Mouse (Mus musculus) MEL (cell line): ENCODE results near the gene Tcea2. TPM values are rescaled to one million over a fixed set of nuclear protein-coding genes. Genes with fewer than 3 reads are reported as not detected.

Source experiments
- DNase-seq: peaks from one replicate; pipeline ENCODE4 v3.0.0; 2011; ENCODE audit warnings: low read depth, low spot score
- H3K27ac ChIP-seq: 2 replicates; pipeline ENCODE4 v1.5.1; 2012; ENCODE audit warnings: low read depth, mild to moderate bottlenecking, control low read depth, low read length, moderate library complexity; ENCODE audit not compliant: control insufficient read depth
- H3K27me3 ChIP-seq, 2 experiments: fragments of 150-350 bp in 1 of 2; sonication (generic) in 1 of 2; 2 replicates each; pipeline ENCODE4 v1.6.1; 2012; ENCODE audit warnings: low read length in 2 of 2, mild to moderate bottlenecking in 2 of 2, improper control_type of control experiment in 1 of 2, moderate library complexity in 1 of 2; ENCODE audit not compliant: insufficient read depth in 2 of 2, control insufficient read depth in 1 of 2
- H3K36me3 ChIP-seq, 2 experiments: 2 replicates each; pipeline ENCODE4 v1.6.1; 2012 to 2014; ENCODE audit warnings: low read length in 2 of 2, improper control_type of control experiment in 1 of 2, inconsistent platforms in 1 of 2, mild to moderate bottlenecking in 1 of 2; ENCODE audit not compliant: insufficient read depth in 2 of 2, control insufficient read depth in 1 of 2
- H3K4me1 ChIP-seq, 2 experiments: fragments of 150-350 bp in 1 of 2; sonication (generic) in 1 of 2; 2 replicates each; pipeline ENCODE4 v1.6.1; 2012; ENCODE audit warnings: low read length in 2 of 2, improper control_type of control experiment in 1 of 2, mild to moderate bottlenecking in 1 of 2; ENCODE audit not compliant: insufficient read depth in 2 of 2, control insufficient read depth in 1 of 2
- H3K4me3 ChIP-seq, 2 experiments: fragments of 150-350 bp in 1 of 2; sonication (generic) in 1 of 2; 2 replicates each; pipeline ENCODE4 v1.5.1; 2012; ENCODE audit warnings: low read depth in 2 of 2, low read length in 2 of 2, mild to moderate bottlenecking in 2 of 2, moderate library complexity in 2 of 2, control low read depth in 1 of 2, improper control_type of control experiment in 1 of 2; ENCODE audit not compliant: control insufficient read depth in 1 of 2, insufficient read depth in 1 of 2
- H3K79me2 ChIP-seq: 2 replicates; pipeline ENCODE4 v1.6.1; 2012; ENCODE audit warnings: mild to moderate bottlenecking, low read length, moderate library complexity; ENCODE audit not compliant: control insufficient read depth, poor library complexity, insufficient read depth
- H3K9ac ChIP-seq: 2 replicates; pipeline ENCODE4 v1.6.1; 2012; ENCODE audit warnings: low read depth, mild to moderate bottlenecking, control low read depth, low read length, moderate library complexity; ENCODE audit not compliant: control insufficient read depth, poor library complexity, severe bottlenecking
- H3K9me3 ChIP-seq: fragments of 150-350 bp; sonication (generic); replicated peaks from 2 replicates; pipeline ENCODE4 v1.6.1; 2012; ENCODE audit warnings: mild to moderate bottlenecking, low read length, improper control_type of control experiment, moderate library complexity; ENCODE audit not compliant: insufficient read depth
- CHD1 ChIP-seq: IDR thresholded peaks from 2 replicates; pipeline ENCODE4 v1.6.1; 2012; ENCODE audit warnings: low read depth, mild to moderate bottlenecking, inconsistent platforms, low read length, improper control_type of control experiment
- CHD2 ChIP-seq: IDR thresholded peaks from 2 replicates; pipeline ENCODE4 v1.6.1; 2011; ENCODE audit warnings: low read length, improper control_type of control experiment
- E2F4 ChIP-seq: IDR thresholded peaks from 2 replicates; pipeline ENCODE4 v1.6.1; 2011; ENCODE audit warnings: low read depth, low read length, improper control_type of control experiment, borderline replicate concordance
- ELF1 ChIP-seq: IDR thresholded peaks from 2 replicates; pipeline ENCODE4 v1.6.1; 2014; ENCODE audit warnings: low read depth, mild to moderate bottlenecking, inconsistent platforms, low read length, improper control_type of control experiment, moderate library complexity
- EP300 ChIP-seq, 2 experiments: IDR thresholded peaks; 2 replicates each; pipeline ENCODE4 v1.6.1; 2011; ENCODE audit warnings: improper control_type of control experiment in 2 of 2, low read length in 2 of 2, low read depth in 1 of 2, mild to moderate bottlenecking in 1 of 2
- ETS1 ChIP-seq: IDR thresholded peaks from 2 replicates; pipeline ENCODE4 v1.6.1; 2012; ENCODE audit warnings: low read depth, mild to moderate bottlenecking, inconsistent platforms, low read length, improper control_type of control experiment, moderate library complexity
- GABPA ChIP-seq: IDR thresholded peaks from 2 replicates; pipeline ENCODE4 v1.6.1; 2012; ENCODE audit warnings: low read depth, mild to moderate bottlenecking, inconsistent platforms, low read length, improper control_type of control experiment, moderate library complexity
- HCFC1 ChIP-seq: IDR thresholded peaks from 2 replicates; pipeline ENCODE4 v1.6.1; 2012; ENCODE audit warnings: low read depth, mild to moderate bottlenecking, inconsistent platforms, low read length, improper control_type of control experiment, moderate library complexity
- JUND ChIP-seq: IDR thresholded peaks from 2 replicates; pipeline ENCODE4 v1.6.1; 2011; ENCODE audit warnings: low read depth, mild to moderate bottlenecking, improper control_type of control experiment, low read length
- KAT2A ChIP-seq: conservative IDR thresholded peaks from 2 replicates; pipeline ENCODE4 v1.6.1; 2012; ENCODE audit warnings: low read depth, low read length, improper control_type of control experiment, inconsistent platforms
- MAFK ChIP-seq: IDR thresholded peaks from 2 replicates; pipeline ENCODE4 v1.6.1; 2011; ENCODE audit warnings: low read depth, mild to moderate bottlenecking, low read length, improper control_type of control experiment, borderline replicate concordance
- MAX ChIP-seq: IDR thresholded peaks from 2 replicates; pipeline ENCODE4 v1.6.1; 2011; ENCODE audit warnings: low read length, improper control_type of control experiment
- MAZ ChIP-seq: IDR thresholded peaks from 2 replicates; pipeline ENCODE4 v1.6.1; 2012; ENCODE audit warnings: low read depth, mild to moderate bottlenecking, inconsistent platforms, low read length, improper control_type of control experiment
- MYB ChIP-seq: IDR thresholded peaks from 2 replicates; pipeline ENCODE4 v1.6.1; 2011; ENCODE audit warnings: mild to moderate bottlenecking, low read depth, low read length, improper control_type of control experiment
- MYC ChIP-seq: IDR thresholded peaks from 2 replicates; pipeline ENCODE4 v1.6.1; 2011; ENCODE audit warnings: low read depth, mild to moderate bottlenecking, low read length, improper control_type of control experiment, moderate library complexity
- NELFE ChIP-seq: IDR thresholded peaks from 2 replicates; pipeline ENCODE4 v1.6.1; 2011; ENCODE audit warnings: low read depth, low read length, improper control_type of control experiment
- NRF1 ChIP-seq: IDR thresholded peaks from 2 replicates; pipeline ENCODE4 v1.6.1; 2014; ENCODE audit warnings: low read depth, mild to moderate bottlenecking, inconsistent platforms, low read length, improper control_type of control experiment, moderate library complexity; ENCODE audit not compliant: poor library complexity, insufficient read depth, severe bottlenecking
- POLR2A ChIP-seq, 2 experiments: IDR thresholded peaks; 2 replicates each; pipeline ENCODE4 v1.6.1; 2011 to 2012; ENCODE audit warnings: low read length in 2 of 2, mild to moderate bottlenecking in 2 of 2, control low read depth in 1 of 2, improper control_type of control experiment in 1 of 2, low read depth in 1 of 2, moderate library complexity in 1 of 2; ENCODE audit not compliant: control insufficient read depth in 1 of 2, insufficient read depth in 1 of 2, poor library complexity in 1 of 2
- POLR2AphosphoS2 ChIP-seq: IDR thresholded peaks from 2 replicates; pipeline ENCODE4 v1.6.1; 2011; ENCODE audit warnings: low read length, improper control_type of control experiment
- RAD21 ChIP-seq: IDR thresholded peaks from 2 replicates; pipeline ENCODE4 v1.6.1; 2011; ENCODE audit warnings: mild to moderate bottlenecking, low read depth, low read length, improper control_type of control experiment
- RCOR1 ChIP-seq: IDR thresholded peaks from 2 replicates; pipeline ENCODE4 v1.6.1; 2012; ENCODE audit warnings: low read depth, mild to moderate bottlenecking, inconsistent platforms, low read length, improper control_type of control experiment
- TAL1 ChIP-seq: IDR thresholded peaks from 2 replicates; pipeline ENCODE4 v1.6.1; 2012; ENCODE audit warnings: mild to moderate bottlenecking, inconsistent platforms, low read length, moderate library complexity, mixed read lengths
- TBP ChIP-seq: IDR thresholded peaks from 2 replicates; pipeline ENCODE4 v1.8.0; 2011; ENCODE audit warnings: low read depth, low read length, improper control_type of control experiment
- TCF12 ChIP-seq: IDR thresholded peaks from 2 replicates; pipeline ENCODE4 v1.6.1; 2014; ENCODE audit warnings: low read depth, mild to moderate bottlenecking, inconsistent platforms, low read length, improper control_type of control experiment, moderate library complexity
- UBTF ChIP-seq: IDR thresholded peaks from 2 replicates; pipeline ENCODE4 v1.6.1; 2012; ENCODE audit warnings: low read depth, mild to moderate bottlenecking, inconsistent platforms, low read length, improper control_type of control experiment, moderate library complexity, borderline replicate concordance; ENCODE audit not compliant: insufficient read depth
- USF1 ChIP-seq: IDR thresholded peaks from 2 replicates; pipeline ENCODE4 v1.6.1; 2014; ENCODE audit warnings: low read depth, mild to moderate bottlenecking, inconsistent platforms, low read length, improper control_type of control experiment, moderate library complexity
- ZC3H11A ChIP-seq: IDR thresholded peaks from 2 replicates; pipeline ENCODE4 v1.6.1; 2012; ENCODE audit warnings: low read depth, mild to moderate bottlenecking, inconsistent platforms, low read length, improper control_type of control experiment
- ZMIZ1 ChIP-seq: IDR thresholded peaks from 2 replicates; pipeline ENCODE4 v1.6.1; 2012; ENCODE audit warnings: low read depth, mild to moderate bottlenecking, inconsistent platforms, low read length, improper control_type of control experiment, moderate library complexity
- ZNF384 ChIP-seq: IDR thresholded peaks from 2 replicates; pipeline ENCODE4 v1.6.1; 2012; ENCODE audit warnings: low read depth, mild to moderate bottlenecking, inconsistent platforms, low read length, improper control_type of control experiment
- polyA plus RNA-seq, 2 experiments: library from polyadenylated mRNA; stranded (reverse) in 1 of 2; unstranded in 1 of 2; fragments of >175 nt in 1 of 2; fragments of >200 nt in 1 of 2; gene quantifications; 2 replicates each; pipeline versions ENCODE4 v1.2.1 to v1.2.4; 2012; ENCODE audit warnings: low replicate concordance in 2 of 2, low read depth in 1 of 2; ENCODE audit not compliant: insufficient read length in 2 of 2, insufficient read depth in 1 of 2, missing spikeins in 1 of 2
- total RNA-seq: library from RNA; depleted of rRNA; stranded (reverse); fragments of 300-350 nt; gene quantifications from 2 replicates; pipeline ENCODE4 v1.2.3, GENCODE M21; 2012

Tcea2 gene
- total and polyA plus RNA-seq, 3 experiments = 6.7 to 17.0 TPM; not detected in 1

DNA sequence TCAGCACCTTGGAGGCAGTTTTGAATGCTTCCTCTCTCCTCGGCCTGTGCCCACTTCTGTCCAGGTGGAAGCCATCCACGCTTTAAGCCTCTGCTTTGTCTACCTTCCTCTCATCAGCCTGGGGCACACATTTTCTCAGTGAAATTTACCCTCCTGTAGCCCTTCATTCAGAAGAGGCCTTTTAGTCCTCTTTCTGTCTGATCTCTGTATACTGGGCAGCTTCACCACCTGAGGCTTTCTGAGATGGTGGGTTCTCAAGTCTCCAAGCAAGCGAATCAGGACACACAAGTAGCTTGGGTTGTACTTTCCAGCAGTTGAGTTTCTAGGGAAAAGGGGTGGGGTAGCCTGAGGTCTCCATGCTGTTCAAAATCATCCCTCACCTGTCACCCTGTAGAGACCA lies 12.2 kb downstream of the Tcea2 start:
- peak overlapping the region; percentile 82 to 90; a peak in 3 of 4 replicates for H3K4me3 ChIP-seq
- H3K36me3 ChIP-seq = peaks cover 0 to 26% of the 10 kb centered on the region in 2 experiments; a peak in 2 of 4 replicates
- no peaks in the 10 kb centered on the region for H3K9me3 ChIP-seq
- peaks cover 26% of the 10 kb centered on the region for H3K79me2 ChIP-seq
- no peaks in the 10 kb centered on the region for H3K27me3 ChIP-seq
- TF ChIP-seq RCOR1 (0 out of 2 replicates have a peak, but pooled peaks have one; percentile 15), GABPA (no peak), MAZ (no peak), CHD1 (no peak), NRF1 (no peak), JUND (no peak)
- TF ChIP-seq, all 39 proteins: peak for 1
- DNase-seq = no peak
- Histone ChIP-seq H3K9ac (peak overlapping the region; percentile 93), H3K4me1 (peaks cover 0 to 29% of the 10 kb centered on the region in 2 experiments; a peak in 3 of 4 replicates), H3K27ac (peak overlapping the region; percentile 57)

DNA sequence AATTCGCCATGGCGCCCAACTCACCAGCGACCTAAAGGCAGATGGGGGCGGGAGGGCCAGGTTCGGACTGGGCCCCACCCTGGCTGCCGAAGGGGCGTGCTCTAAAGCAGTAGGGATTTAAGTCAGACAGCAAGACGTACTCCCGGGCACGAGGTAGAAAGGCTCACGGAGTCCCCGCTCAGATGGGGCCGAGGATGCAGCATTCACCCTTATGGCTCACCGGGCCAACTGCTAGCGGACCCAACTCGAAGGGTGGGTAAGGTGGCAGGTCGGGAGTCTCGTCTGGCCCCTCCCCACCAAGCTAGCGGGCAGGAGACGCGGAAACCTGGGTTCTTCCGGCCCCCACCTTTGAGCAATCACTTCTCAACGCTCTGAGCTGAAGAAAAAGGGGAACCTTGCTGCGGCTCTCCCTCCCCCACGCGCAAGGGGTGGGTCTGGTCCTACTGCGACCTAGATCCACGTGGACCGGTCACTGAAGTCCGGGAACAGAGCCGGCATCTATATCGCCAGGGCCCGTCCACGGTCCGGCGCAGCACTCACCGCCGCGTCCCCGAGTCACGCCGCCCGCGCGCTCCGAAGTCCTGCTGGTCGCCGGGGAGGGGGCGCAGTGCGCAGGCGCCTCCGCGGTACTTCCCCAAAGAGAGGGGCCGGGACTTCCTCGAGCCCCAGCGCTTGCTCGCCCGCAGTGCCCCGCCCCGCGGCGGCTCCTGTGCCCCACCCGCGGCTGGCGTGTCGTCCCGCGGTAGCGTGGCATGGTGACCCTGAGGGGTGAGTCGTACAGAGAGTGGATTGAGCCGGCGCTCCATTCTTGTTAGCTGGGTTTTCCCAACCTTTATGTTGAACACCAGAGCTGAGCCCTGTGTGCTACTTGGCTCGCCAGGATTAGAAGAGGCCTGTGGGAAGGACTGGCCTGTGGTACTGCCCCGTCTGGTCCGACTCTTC lies 13.5 kb downstream of the Tcea2 start, which contains the start of gene Rgs19:
Rgs19 (minus strand) TSS at position 639 of the 942 bp plus-strand sequence.
- Histone ChIP-seq H3K4me3 (peak within 1 kb of the TSS; percentile 82 to 90), H3K9me3 (no peaks in the 10 kb centered on the region), H3K27ac (peak within 1 kb of the TSS; percentile 84), H3K79me2 (peaks cover 26% of the 10 kb centered on the region), H3K4me1 (peaks cover 0 to 29% of the 10 kb centered on the region in 2 experiments; a peak in 3 of 4 replicates), H3K27me3 (no peaks in the 10 kb centered on the region), H3K36me3 (peaks cover 0 to 23% of the 10 kb centered on the region in 2 experiments; a peak in 2 of 4 replicates), H3K9ac (peak within 1 kb of the TSS; percentile 93)
- peak; percentile 94 for DNase-seq
- TF ChIP-seq MAFK = no peak
- TF ChIP-seq MYB = no peak
- no peak for TF ChIP-seq RAD21
- TF ChIP-seq HCFC1 = peak; percentile 53
- no peak for TF ChIP-seq KAT2A
- no peak for TF ChIP-seq UBTF
- TF ChIP-seq POLR2AphosphoS2 = peak; percentile 70
- TF ChIP-seq ZNF384 = no peak
- TF ChIP-seq MAZ = peak; percentile 99
- no peak for TF ChIP-seq USF1
- TF ChIP-seq NELFE = peak; percentile 88
- no peak; the same call in 1 of the 2 replicates for TF ChIP-seq TBP
- TF ChIP-seq TCF12 = peak; percentile 43; the same call in 1 of the 2 replicates
- peak; percentile 51; the same call in 1 of the 2 replicates for TF ChIP-seq ZMIZ1
- no peak; the same call in 1 of the 2 replicates for TF ChIP-seq CHD1
- TF ChIP-seq EP300 (IDR thresholded peaks at IDR 0.05; ENCODE audit: low read depth in 1 of 2, low read length in 2 of 2) = peak in 1 of 2 experiments; percentile 41; a peak in 3 of 4 replicates
- TF ChIP-seq ETS1 = peak; percentile 60
- peak; percentile 76 for TF ChIP-seq MYC
- peak; percentile 76 for TF ChIP-seq ELF1
- no peak for TF ChIP-seq CHD2
- no peak for TF ChIP-seq TAL1
- TF ChIP-seq RCOR1 = peak; percentile 42; the same call in 1 of the 2 replicates
- peak; percentile 80 to 83; a peak in 3 of 4 replicates for TF ChIP-seq POLR2A (IDR thresholded peaks at IDR 0.05; ENCODE audit: control insufficient read depth in 1 of 2, insufficient read depth in 1 of 2, low read depth in 1 of 2, low read length in 2 of 2, poor library complexity in 1 of 2)
- peak; percentile 71 for TF ChIP-seq MAX
- no peak for TF ChIP-seq E2F4
- no peak for TF ChIP-seq ZC3H11A
